Comparison of ENCODE assay signal across 21 mouse cellular contexts in genomic region chr3:83046649-83047048, GRCm38 (mm10). TPM values are rescaled to one million over a fixed set of nuclear protein-coding genes. Genes with fewer than 3 reads are reported as not detected.
"Had no signal": no experiment of that assay in that cellular context is flagged by ENCODE, and none has a peak within 500 bp of the region (broad histone marks: within the 10 kb centered on the region; RNA-seq: fewer than 3 reads in every experiment).

No protein-coding gene starts in this region.

- H3K27ac ChIP-seq: macrophage; midbrain, embryonic 13.5 days; midbrain, embryonic 15.5 days; neural tube, embryonic 12.5 days; stomach, embryonic 15.5 days; stomach, postnatal 0 days had no signal

- H3K36me3 ChIP-seq: midbrain, embryonic 13.5 days; midbrain, embryonic 15.5 days; neural tube, embryonic 12.5 days; stomach, embryonic 15.5 days had no signal

- ATAC-seq: midbrain, embryonic 13.5 days; midbrain, embryonic 15.5 days had no signal

- DNase-seq: lung, embryonic 14.5 days; lung, postnatal 14 days; lung, postnatal 36 days; right cerebral cortex, postnatal 14 days; thymus, adult 2 months; thymus, postnatal 25 days; thymus, postnatal 4 days had no signal

- H3K27me3 ChIP-seq: midbrain, embryonic 13.5 days; midbrain, embryonic 15.5 days; neural tube, embryonic 12.5 days; stomach, embryonic 15.5 days had no signal

- H3K4me2 ChIP-seq: lung, embryonic 14.5 days; midbrain, embryonic 11.5 days; midbrain, embryonic 13.5 days; midbrain, embryonic 15.5 days; neural tube, embryonic 12.5 days; stomach, embryonic 15.5 days had no signal

- H3K4me1 ChIP-seq: megakaryocyte, embryonic 14.5 days; midbrain, embryonic 13.5 days; midbrain, embryonic 15.5 days; neural tube, embryonic 12.5 days; stomach, embryonic 15.5 days had no signal

- H3K9ac ChIP-seq: lung, embryonic 14.5 days; midbrain, embryonic 13.5 days; midbrain, embryonic 15.5 days; neural tube, embryonic 12.5 days; stomach, embryonic 15.5 days had no signal

- H3K4me3 ChIP-seq: megakaryocyte, embryonic 14.5 days; midbrain, embryonic 13.5 days; midbrain, embryonic 15.5 days; neural tube, embryonic 12.5 days; stomach, embryonic 15.5 days had no signal

- H3K9me3 ChIP-seq: megakaryocyte, embryonic 14.5 days; midbrain, embryonic 13.5 days; midbrain, embryonic 15.5 days; neural tube, embryonic 12.5 days; stomach, embryonic 15.5 days had no signal

RNA-seq across cellular contexts. Expression of gene Fgb, which starts 3.0 kb away (rescaled TPM):
- total RNA-seq: megakaryocyte progenitor cell, adult 5-6 weeks; midbrain, postnatal 0 days; monocyte, adult 5-6 weeks; neutrophil, adult 5-6 weeks had no signal
- polyA plus RNA-seq: macrophage; midbrain, embryonic 11.5 days; midbrain, embryonic 15.5 days; midbrain, postnatal 0 days; neural tube, embryonic 12.5 days; spleen, adult 2 months had no signal

RNA-seq across cellular contexts. Expression of gene Fga, which starts 20.8 kb away (rescaled TPM):
- total RNA-seq: megakaryocyte progenitor cell, adult 5-6 weeks; midbrain, postnatal 0 days; monocyte, adult 5-6 weeks; neutrophil, adult 5-6 weeks had no signal
- polyA plus RNA-seq: macrophage; midbrain, embryonic 11.5 days; midbrain, embryonic 15.5 days; midbrain, postnatal 0 days; urinary bladder, adult 2 months had no signal

RNA-seq across cellular contexts. Expression of gene Fgg, which starts 39.1 kb away (rescaled TPM):
- total RNA-seq: megakaryocyte progenitor cell, adult 5-6 weeks; midbrain, postnatal 0 days; monocyte, adult 5-6 weeks; neutrophil, adult 5-6 weeks had no signal
- polyA plus RNA-seq: lung, embryonic 14.5 days; macrophage; midbrain, embryonic 11.5 days; neural tube, embryonic 12.5 days; urinary bladder, adult 2 months had no signal
